Mouse (Mus musculus): ENCODE measurements around the gene Eif2b3. TPM values are rescaled to one million over a fixed set of nuclear protein-coding genes. Genes with fewer than 3 reads are reported as not detected.

The Eif2b3 gene
- polyA plus RNA-seq, 1 experiment: 6.2 TPM

DNA sequence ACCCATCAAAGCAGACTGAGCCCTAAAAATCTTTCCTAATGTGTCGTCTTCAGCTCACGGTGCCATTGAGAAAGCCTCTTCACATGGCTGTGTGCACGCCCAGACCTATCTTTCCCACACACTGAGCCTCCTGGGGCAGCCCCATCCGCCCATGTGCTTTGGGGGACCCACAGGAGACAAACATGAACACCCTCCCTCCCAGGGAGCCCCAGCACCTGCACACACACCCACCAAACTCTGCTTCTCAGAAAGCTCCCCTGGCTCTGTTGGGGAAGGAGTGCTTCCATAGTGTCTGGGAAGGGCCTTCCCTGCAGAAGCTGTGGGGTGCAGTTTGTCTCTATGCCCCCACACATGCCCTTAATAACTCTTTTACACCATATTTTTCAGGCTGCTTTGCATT lies 14.6 kb upstream of the Eif2b3 start:
- no peak for TF ChIP-seq GATA1 (IDR thresholded peaks at IDR 0.05; ENCODE audit: low read length)

DNA sequence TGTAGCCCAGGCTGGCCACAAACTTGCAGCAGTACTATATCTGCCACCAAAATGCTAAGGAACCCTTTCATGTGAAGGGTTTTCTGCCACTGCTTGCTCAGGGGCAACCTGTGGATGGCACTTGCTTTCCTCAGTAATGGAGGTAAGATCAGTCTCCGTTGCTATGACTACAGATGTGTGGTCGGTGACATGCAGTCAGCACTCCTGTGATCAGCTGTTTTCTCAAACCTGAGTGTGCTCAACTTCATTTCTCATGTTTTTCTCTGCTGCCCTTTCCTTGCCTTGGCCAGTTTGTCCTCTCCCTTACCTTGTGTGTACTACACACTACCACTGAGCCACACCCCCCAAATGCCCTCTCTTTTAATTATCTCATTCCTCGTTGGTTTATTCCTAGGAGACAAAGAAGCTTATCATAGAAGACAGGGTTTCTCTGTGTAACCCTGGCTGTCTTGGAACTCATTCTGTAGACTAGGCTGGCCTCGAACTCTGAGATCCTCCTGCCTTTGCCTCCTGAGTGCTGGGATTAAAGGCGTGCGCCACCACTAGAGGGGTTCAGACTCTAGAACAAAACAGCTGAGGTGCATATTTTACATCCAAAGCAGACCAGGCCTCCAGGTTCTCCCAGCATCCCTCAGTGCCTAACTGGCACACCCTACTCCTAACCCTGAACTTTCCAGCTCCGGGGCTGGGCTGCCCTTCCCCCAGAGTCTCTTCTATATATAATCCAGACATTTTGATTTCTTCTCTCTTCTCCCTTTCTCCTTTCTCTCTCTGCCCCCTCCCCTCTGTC lies 13.4 kb upstream of the Eif2b3 start:
- no peak for TF ChIP-seq GATA1 (IDR thresholded peaks at IDR 0.05; ENCODE audit: low read length)

DNA sequence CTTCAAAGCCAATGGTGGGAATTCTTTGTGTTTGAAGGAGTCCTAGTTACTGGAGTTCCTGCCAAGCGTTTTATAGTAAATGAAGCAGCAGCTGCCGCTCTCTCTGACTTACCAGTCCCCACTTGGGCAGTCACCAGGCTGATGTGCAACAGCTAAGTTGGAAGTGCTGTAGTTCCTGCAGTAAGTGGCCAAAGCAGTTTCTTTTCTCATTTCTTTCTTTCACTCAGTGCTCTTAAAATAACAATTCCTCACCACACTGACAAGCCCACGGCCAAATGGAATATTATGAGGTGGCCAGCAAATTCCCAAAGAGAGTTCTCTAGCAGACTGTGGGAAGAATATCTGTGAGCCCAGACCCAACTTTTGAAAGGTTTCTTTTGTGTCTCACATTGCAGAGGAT lies 12.1 kb upstream of the Eif2b3 start:
- no peak for TF ChIP-seq GATA1 (IDR thresholded peaks at IDR 0.05; ENCODE audit: low read length)

DNA sequence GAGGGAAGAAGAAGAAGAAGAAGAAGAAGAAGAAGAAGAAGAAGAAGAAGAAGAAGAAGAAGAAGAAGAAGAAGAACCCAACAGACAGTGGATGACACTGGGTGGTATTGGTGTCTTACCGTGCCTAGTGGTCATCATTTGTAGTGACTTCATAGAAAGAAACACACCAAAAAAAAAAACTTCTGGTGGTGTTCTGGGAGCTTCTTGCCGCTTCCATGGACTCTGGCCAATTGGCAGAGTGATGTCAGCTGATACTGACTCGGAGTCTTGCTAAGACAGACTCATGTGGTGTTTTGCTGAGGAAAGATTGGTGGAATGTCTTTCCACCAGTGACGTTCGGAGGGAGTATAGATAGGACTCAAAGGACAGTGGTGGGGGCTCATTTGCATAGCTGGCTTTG lies 9.0 kb upstream of the Eif2b3 start:
- no peak for TF ChIP-seq GATA1 (IDR thresholded peaks at IDR 0.05; ENCODE audit: low read length)

DNA sequence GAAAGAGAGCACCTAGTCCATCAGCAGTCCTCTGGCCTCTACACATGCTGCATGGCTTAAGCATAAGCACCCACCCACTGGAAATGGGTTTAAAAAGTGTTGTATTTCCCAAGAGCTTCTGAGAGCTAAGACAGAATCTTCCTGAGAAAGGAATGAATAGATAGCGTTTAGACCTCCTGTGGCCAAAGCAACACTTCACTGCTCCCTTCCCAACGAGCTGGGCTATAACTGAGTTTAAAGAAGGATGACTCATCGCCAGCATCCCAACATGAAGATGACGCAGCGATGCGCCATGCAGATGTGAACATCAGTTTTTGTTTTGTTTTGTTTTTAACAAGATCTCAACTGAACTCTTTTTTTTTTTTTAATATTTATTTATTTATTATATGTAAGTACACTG lies 5.6 kb upstream of the Eif2b3 start:
- no peak for TF ChIP-seq GATA1 (IDR thresholded peaks at IDR 0.05; ENCODE audit: low read length)

DNA sequence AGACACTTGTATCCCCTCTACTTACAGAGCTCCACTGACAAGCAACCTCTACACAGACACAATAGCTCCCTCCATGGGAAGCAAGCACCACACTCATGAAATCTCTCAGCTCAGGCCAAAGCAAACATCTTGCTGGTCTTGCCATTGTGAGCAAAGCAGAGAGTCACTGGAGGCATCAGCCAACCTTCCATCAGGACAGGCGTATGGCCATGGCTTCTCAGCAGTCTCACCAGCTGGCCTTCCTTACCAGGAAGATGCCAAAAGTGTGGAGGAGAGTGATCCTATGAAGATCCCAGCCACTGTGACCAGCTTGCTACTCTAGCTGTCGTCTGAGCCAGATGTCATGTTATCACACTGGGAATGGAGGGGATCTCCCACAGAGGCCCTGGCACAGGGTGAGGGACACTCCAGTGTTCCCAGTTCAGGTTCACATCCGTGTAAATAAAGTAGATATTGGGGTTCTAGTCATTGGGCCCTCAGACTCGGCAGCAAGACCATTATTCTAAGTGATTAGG lies 4.2 kb upstream of the Eif2b3 start:
- no peak for TF ChIP-seq GATA1 (IDR thresholded peaks at IDR 0.05; ENCODE audit: low read length)

DNA sequence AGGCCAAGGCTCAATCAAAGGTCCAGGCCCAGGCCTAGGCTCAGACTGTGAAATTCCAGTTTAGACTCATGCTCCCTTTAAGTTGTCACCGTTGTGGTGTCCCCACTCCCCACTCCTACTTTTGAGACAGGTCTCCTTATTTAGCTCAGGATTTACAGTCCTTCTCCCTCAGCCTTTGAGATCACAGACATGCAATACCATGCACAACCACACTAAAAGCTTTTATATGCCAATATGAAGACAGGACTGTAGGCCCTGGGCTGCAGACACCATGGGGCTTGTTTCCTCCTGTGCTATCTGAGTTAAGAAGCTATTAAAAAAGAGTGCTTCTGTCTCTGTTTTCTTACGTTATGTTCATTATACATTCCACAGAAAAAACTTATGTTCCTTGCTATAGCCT lies 1.5 kb upstream of the Eif2b3 start:
- no peak for TF ChIP-seq GATA1 (IDR thresholded peaks at IDR 0.05; ENCODE audit: low read length)

DNA sequence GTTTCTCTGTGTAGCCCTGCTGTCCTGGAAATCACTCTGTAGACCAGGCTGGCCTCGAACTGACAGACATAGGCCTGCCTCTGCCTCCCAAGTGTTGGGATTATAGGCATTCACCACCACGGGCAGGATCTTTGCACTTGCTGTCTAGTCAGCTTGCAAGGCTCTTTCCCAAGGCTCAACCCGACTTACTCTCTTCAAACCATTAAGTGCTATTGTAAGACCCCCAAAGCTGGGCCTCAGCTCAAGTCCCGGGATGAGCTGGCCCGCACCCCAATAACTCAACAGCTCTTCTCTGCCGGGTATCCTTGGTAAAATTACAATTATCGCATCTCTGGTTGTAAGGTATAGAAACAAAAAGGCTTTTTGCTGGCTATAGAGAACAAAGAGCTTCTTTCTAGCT lies 875 bp upstream of the Eif2b3 start:
- TF ChIP-seq GATA1 (IDR thresholded peaks at IDR 0.05; ENCODE audit: low read length): no peak

DNA sequence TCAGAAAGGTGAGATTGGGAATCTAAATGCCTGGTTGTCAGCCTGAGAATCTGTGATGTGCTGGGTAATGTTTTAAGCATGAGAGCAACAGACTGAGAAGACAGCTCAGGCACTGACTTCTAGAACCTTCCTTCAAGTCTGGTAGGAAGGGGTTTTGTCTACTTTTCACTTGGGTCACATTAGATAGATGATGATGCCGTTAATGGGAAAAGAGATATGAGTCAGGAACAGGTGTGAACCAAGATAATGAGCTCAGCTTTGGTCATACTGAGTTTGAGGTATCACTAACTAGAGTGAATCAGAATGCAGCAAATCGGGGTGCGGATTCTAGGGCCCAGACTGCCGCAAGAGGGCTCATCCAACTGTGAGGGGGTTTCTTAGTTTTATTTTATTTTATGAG lies 4.3 kb downstream of the Eif2b3 start:
- no peak for TF ChIP-seq GATA1 (IDR thresholded peaks at IDR 0.05; ENCODE audit: low read length)

DNA sequence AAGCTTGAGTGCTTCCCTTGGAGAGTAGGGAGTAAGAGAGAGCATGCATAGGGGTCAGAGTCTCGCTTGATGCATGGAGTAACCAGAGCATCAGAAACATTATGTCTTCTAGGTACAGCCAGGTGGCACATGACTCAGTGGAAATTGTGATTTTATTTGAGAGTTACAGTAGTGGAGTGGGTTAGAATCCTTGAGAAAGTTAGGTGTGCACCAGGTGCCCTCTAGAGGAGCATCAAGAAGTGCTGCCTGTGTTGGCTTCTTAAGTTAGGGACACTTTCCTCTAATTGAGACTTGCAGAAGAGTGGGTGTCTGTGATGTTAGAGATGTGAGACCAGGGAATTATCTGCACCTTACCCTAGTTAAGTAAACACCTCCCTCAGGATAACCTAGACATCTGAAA lies 11.9 kb downstream of the Eif2b3 start:
- TF ChIP-seq GATA1 (IDR thresholded peaks at IDR 0.05; ENCODE audit: low read length): no peak

DNA sequence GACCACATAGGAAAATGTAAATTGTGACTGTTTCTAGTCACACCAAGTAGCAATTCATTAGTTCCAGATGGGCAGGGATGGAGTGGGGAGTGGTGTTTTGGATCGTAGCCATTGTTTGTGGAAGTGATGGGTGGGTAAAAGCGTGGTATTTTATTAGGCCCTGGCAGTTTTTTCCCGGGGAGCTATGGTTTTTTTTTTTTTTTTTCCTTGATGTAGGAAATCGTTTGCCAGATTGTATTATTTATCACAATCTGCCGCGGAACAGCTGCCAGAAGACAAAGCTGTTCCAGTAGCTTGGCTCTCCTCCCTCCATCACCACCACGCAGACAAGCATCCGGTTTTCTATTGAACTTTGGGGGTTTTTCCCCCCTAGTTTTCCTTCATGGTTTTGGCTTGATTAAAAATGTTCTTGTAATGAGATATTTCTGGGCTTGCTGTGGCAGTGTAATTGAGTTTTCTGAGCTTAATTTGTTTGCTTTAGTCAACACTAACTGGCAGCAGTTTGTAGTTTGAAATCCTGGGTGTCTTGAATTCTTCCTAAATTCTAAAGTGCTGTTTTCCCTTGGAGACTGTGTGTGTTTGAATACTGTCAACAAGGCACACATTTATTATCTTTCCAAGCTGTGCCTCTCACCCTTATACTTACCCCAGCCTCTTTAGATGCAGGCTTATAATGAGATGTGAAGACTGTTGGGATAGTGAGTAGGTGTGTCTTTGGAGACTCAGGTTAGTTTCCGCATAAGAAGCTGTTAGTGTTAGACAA lies 20.9 kb downstream of the Eif2b3 start:
- no peak for TF ChIP-seq GATA1 (IDR thresholded peaks at IDR 0.05; ENCODE audit: low read length)

DNA sequence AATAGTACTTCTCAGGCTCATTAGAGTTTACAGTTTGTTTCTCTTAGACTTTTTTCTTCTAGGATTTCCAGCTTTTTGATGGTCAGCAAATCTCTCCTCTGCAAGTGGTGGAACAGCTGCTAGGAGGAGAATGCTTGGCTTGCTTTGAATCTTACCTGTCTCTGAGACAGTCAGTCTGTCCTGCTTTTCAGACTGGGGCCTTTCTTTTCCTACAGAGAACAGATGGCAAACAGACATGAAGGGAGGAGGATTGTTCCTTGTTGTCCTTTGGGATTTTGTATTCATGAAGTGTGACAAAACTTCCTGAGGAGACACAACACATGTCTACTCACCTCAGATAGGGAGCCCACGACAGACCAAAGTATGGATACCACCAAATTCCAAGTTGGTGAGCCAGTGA lies 21.6 kb downstream of the Eif2b3 start:
- TF ChIP-seq GATA1 (IDR thresholded peaks at IDR 0.05; ENCODE audit: low read length): no peak

DNA sequence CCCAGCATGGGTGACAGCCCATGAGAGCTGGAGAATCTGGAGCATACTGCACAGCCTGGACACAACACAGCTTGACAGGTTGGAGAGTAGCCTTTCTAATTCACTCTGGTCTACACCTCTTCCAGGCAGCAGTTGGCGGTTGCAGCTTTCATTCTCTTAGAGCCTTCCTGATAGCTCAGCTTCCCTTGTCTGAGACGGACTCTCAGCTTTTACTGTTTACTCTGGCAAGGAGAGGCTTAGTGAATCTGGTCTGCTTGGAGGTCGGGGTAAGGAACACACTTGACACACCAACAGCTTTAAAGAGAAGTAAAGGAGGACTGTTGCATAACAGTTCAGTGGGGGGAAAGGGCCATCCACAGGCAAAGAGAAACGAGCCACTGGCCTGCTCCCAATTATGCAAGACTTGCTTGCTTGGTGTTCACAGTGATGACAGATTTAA lies 22.1 kb downstream of the Eif2b3 start:
- no peak for TF ChIP-seq GATA1 (IDR thresholded peaks at IDR 0.05; ENCODE audit: low read length)

DNA sequence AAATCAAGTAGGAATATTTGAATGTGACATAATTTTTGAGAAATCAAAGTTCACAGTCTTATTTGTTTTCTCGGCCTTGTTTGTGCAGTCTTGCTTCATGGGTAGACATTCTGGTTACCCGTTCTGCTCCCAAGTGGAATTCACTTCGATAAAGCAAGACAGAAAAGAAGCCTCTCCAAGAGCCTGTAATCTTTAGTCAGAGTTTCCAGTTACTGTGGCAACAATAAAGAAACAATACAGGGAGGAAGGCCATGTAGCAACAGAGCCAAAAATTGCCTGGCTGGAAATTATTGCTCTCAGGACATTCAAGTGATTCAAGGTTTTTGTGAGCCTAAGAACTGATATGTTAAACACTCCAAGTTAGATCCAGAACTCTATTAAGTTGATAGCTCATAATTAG lies 29.6 kb downstream of the Eif2b3 start:
- TF ChIP-seq GATA1 (IDR thresholded peaks at IDR 0.05; ENCODE audit: low read length): no peak

DNA sequence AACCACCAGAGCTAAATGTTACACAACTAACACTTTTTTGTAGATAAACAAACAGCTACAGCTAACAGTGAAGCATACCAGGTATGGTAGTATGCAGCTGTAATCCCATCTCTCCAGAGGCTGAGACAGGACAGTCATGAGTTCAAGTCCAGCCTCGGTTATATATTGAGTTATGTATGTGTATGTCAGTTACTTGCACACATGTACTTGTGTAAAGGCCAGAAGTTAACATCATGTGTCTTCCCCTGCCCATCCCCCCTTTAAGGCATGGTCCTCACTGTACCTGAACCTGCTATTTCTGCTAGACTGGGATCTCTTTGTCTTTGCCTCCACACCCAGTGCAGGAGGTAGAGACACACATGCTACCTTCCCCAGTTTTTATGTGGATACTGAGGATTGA lies 30.3 kb downstream of the Eif2b3 start:
- no peak for TF ChIP-seq GATA1 (IDR thresholded peaks at IDR 0.05; ENCODE audit: low read length)

DNA sequence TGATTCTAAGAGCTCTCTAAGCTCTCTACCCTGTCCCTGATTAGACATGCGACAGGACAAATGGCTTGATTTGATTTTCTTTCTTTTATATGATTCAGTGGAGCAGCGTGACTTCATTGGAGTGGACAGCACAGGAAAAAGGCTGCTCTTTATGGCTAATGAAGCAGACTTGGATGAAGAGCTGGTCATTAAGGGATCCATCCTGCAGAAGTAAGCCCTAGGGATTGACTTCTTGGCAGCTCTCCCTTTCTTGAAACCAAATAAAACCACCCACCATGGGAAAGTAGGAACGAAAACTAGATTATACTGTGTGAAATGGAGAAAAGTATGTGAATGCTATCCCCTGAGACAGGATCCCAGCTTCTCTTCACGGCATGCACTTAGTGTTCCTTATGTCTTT lies 33.4 kb downstream of the Eif2b3 start:
- no peak for TF ChIP-seq GATA1 (IDR thresholded peaks at IDR 0.05; ENCODE audit: low read length)

DNA sequence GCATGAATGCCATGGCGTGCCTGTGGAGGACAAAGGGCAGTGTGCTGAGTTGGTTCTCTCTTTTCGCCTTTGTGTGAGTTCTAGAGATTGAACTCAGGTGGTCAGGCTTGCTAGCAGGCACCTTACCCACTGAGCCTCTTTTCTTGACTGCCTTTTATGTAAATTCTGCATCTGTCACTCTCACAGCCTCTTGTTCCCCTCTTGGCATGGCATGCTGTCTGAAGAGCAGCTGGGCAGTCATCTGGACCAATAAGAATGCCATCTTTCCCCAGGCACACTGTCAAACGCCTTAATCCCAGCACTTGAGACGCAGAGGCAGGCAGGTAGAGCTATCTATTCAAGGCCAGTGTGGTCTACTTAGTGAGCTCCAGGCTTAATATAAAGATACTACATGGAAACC lies 34.8 kb downstream of the Eif2b3 start:
- no peak for TF ChIP-seq GATA1 (IDR thresholded peaks at IDR 0.05; ENCODE audit: low read length)
